Mouse (Mus musculus) lung, adult 2 months (tissue): ENCODE measurements around the gene Ccdc43.

ENCODE experiments used
- CTCF ChIP-seq: fragments of 200-500 bp; IDR thresholded peaks from 2 replicates; pipeline ENCODE4 v1.5.1; 2011; ENCODE audit warnings: mild to moderate bottlenecking, low read length, control low read depth; ENCODE audit not compliant: insufficient read depth
- POLR2A ChIP-seq: fragments of 200-500 bp; IDR thresholded peaks from 2 replicates; pipeline ENCODE4 v1.6.1; 2011; ENCODE audit warnings: low read depth, mild to moderate bottlenecking, control low read depth, low read length, borderline replicate concordance; ENCODE audit errors: extremely low read depth

DNA sequence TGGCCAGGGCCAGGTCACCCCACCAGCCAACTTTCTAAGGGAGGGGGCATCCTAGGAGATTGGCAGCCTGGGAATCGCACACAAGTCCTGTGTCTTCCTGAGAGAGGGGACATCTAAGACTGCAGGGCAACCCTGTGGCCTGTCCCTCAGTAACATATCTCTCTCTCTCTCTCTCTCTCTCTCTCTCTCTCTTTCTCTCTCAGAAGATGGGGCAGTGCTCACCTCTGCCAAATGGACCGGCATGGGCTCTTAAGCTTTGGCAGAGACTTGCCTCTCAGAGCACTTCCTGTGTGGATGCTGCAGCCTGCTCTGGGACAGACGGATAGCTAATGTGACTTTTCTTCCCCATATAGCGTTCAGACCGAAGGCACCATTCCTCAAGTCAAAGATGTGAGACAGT lies 45.3 kb upstream of the Ccdc43 start:
- TF ChIP-seq CTCF (no peak), POLR2A (no peak)
